Mouse (Mus musculus) layer of hippocampus, postnatal 25 days (tissue): ENCODE data around the gene Dclre1a. TPM values are rescaled to one million over a fixed set of nuclear protein-coding genes. Genes with fewer than 3 reads are reported as not detected.

Experiments
- DNase-seq, 2 experiments: peaks; one replicate each; pipeline ENCODE4 v3.0.0; 2022; ENCODE audit warnings: mixed read lengths in 2 of 2, low spot score in 1 of 2; ENCODE audit errors: extremely low spot score in 1 of 2
- total RNA-seq, 2 experiments: library from RNA; stranded (reverse); gene quantifications; 2 replicates each; pipeline ENCODE4 v1.2.3; 2021

Dclre1a gene
- 1 to 10 TPM; 5.3 to 8.5 TPM for total RNA-seq

GRCm38 (mm10) chr19:56547456-56548229, at the start of gene Dclre1a:
TSS of gene Dclre1a (minus strand) at chr19:56548222.
- DNase-seq = peak; percentile 46 to 64

- DNase-seq = no peak
Observed at GRCm38 (mm10) chr19:56592472-56592871, 44.5 kb upstream of the Dclre1a start.

- DNase-seq = no peak
Observed at GRCm38 (mm10) chr19:56590250-56590649, 42.2 kb upstream of the Dclre1a start.

GRCm38 (mm10) chr19:56589455-56589854, 41.4 kb upstream of the Dclre1a start:
- no peak for DNase-seq

- DNase-seq = no peak
Observed at GRCm38 (mm10) chr19:56589008-56589407, 41.0 kb upstream of the Dclre1a start.

- DNase-seq = peak; percentile 16 to 20
Observed at GRCm38 (mm10) chr19:56588205-56588626, 40.2 kb upstream of the Dclre1a start.

GRCm38 (mm10) chr19:56586320-56586719, 38.3 kb upstream of the Dclre1a start:
- no peak for DNase-seq

- no peak for DNase-seq
Observed at GRCm38 (mm10) chr19:56584288-56584687, 36.3 kb upstream of the Dclre1a start.

GRCm38 (mm10) chr19:56583785-56584184, 35.8 kb upstream of the Dclre1a start:
- no peak for DNase-seq

- DNase-seq = no peak
Observed at GRCm38 (mm10) chr19:56581981-56582380, 34.0 kb upstream of the Dclre1a start.

- no peak for DNase-seq
Observed at GRCm38 (mm10) chr19:56577801-56578200, 29.8 kb upstream of the Dclre1a start.

GRCm38 (mm10) chr19:56573184-56573583, 25.2 kb upstream of the Dclre1a start:
- no peak for DNase-seq

- DNase-seq = no peak
Observed at GRCm38 (mm10) chr19:56571913-56572312, 23.9 kb upstream of the Dclre1a start.

GRCm38 (mm10) chr19:56571234-56571633, 23.2 kb upstream of the Dclre1a start:
- DNase-seq = no peak

GRCm38 (mm10) chr19:56570781-56571180, 22.8 kb upstream of the Dclre1a start:
- DNase-seq = no peak

- no peak for DNase-seq
Observed at GRCm38 (mm10) chr19:56566940-56567339, 18.9 kb upstream of the Dclre1a start.

- peak in 1 of 2 experiments; percentile 43 for DNase-seq
Observed at GRCm38 (mm10) chr19:56566041-56566440, 18.0 kb upstream of the Dclre1a start.

GRCm38 (mm10) chr19:56565358-56565757, 17.3 kb upstream of the Dclre1a start:
- DNase-seq = no peak

- DNase-seq = no peak
Observed at GRCm38 (mm10) chr19:56563469-56563868, 15.4 kb upstream of the Dclre1a start.

- DNase-seq = no peak
Observed at GRCm38 (mm10) chr19:56562433-56563138, 14.6 kb upstream of the Dclre1a start.

GRCm38 (mm10) chr19:56555972-56556371, 8.0 kb upstream of the Dclre1a start:
- no peak for DNase-seq

- DNase-seq = no peak
Observed at GRCm38 (mm10) chr19:56553177-56553576, 5.2 kb upstream of the Dclre1a start.
